24 mouse cellular contexts compared by ENCODE assay signal in genomic region chr13:71565895-71566294, GRCm38 (mm10).
DNase-seq lines count a peak whose midpoint lies in the region; ATAC-seq lines count a peak whose summit lies in the region.
"Had no signal": no experiment of that assay in that cellular context is flagged by ENCODE, and none has a peak within 500 bp of the region (broad histone marks: within the 10 kb centered on the region; RNA-seq: fewer than 3 reads in every experiment).

No protein-coding gene starts in this region.

- H3K4me1 ChIP-seq in kidney, embryonic 15.5 days = 0 out of 2 replicates have a peak, but pooled peaks cover 3% of the 10 kb centered on the region
- H3K4me1 ChIP-seq in megakaryocyte, embryonic 14.5 days = no peaks in the 10 kb centered on the region
- peaks cover 12% of the 10 kb centered on the region for H3K4me1 ChIP-seq in limb, embryonic 11.5 days (ENCODE audit: control insufficient read depth, insufficient read depth, low read length)
- H3K4me1 ChIP-seq in hindbrain, embryonic 16.5 days (ENCODE audit: control insufficient read depth, insufficient read depth, low read depth, low read length) = no peaks in the 10 kb centered on the region
- H3K4me1 ChIP-seq: embryonic facial prominence, embryonic 12.5 days; embryonic facial prominence, embryonic 15.5 days; heart, embryonic 13.5 days had no signal

- no peaks in the 10 kb centered on the region for H3K36me3 ChIP-seq in kidney, embryonic 15.5 days
- no peaks in the 10 kb centered on the region for H3K36me3 ChIP-seq in megakaryocyte, embryonic 14.5 days (replicated peaks; ENCODE audit: low read length)
- no peaks in the 10 kb centered on the region for H3K36me3 ChIP-seq in limb, embryonic 11.5 days (ENCODE audit: control insufficient read depth, insufficient read depth, low read length)
- no peaks in the 10 kb centered on the region for H3K36me3 ChIP-seq in hindbrain, embryonic 16.5 days (ENCODE audit: control insufficient read depth, insufficient read depth, low read length)
- H3K36me3 ChIP-seq: embryonic facial prominence, embryonic 12.5 days; embryonic facial prominence, embryonic 15.5 days; heart, embryonic 13.5 days had no signal

- no peak overlapping the region for H3K4me2 ChIP-seq in kidney, embryonic 15.5 days
- no peak overlapping the region for H3K4me2 ChIP-seq in limb, embryonic 11.5 days (ENCODE audit: low read depth, severe bottlenecking)
- H3K4me2 ChIP-seq in hindbrain, embryonic 16.5 days (ENCODE audit: low read length) = no peak overlapping the region
- H3K4me2 ChIP-seq: embryonic facial prominence, embryonic 12.5 days; embryonic facial prominence, embryonic 15.5 days; heart, embryonic 13.5 days; hindbrain, embryonic 14.5 days had no signal

- H3K4me3 ChIP-seq in kidney, embryonic 15.5 days (replicated peaks) = no peak overlapping the region
- H3K4me3 ChIP-seq in megakaryocyte, embryonic 14.5 days (replicated peaks) = peak overlapping the region; percentile 42
- H3K4me3 ChIP-seq in limb, embryonic 11.5 days (ENCODE audit: low read depth, low read length) = no peak overlapping the region
- H3K4me3 ChIP-seq in hindbrain, embryonic 16.5 days (ENCODE audit: low read length) = no peak overlapping the region
- H3K4me3 ChIP-seq: embryonic facial prominence, embryonic 12.5 days; embryonic facial prominence, embryonic 15.5 days; heart, embryonic 13.5 days had no signal

- DNase-seq in kidney, adult 8-10 months = no peak
- no peak for DNase-seq in limb, embryonic 11.5 days (ENCODE audit: low spot score)
- DNase-seq in mesoderm, embryonic 11.5 days (ENCODE audit: low read depth, low spot score) = peak; percentile 6
- DNase-seq in left cerebral cortex, postnatal 25 days (ENCODE audit: low spot score in 2 of 2) = no peak
- DNase-seq: adrenal gland, adult 2 months; adrenal gland, postnatal 14 days; cerebellum, adult 11 months; cerebellum, adult 2 months; cerebellum, adult 9-11 months; cerebellum, postnatal 25 days; gastrocnemius, postnatal 25 days; heart, adult 18-20 months; heart, postnatal 14 days; heart, postnatal 4 days had no signal

- ATAC-seq in kidney, embryonic 15.5 days (replicated peaks; ENCODE audit: low FRiP score) = peak; percentile 93
- ATAC-seq in megakaryocyte, adult 5-6 weeks (ENCODE audit: poor library complexity, severe bottlenecking) = no peak
- peak; percentile 39; the same call in 1 of the 2 replicates for ATAC-seq in limb, embryonic 11.5 days (ENCODE audit: insufficient number of reproducible peaks, low FRiP score, low TSS enrichment, low read depth)
- no peak for ATAC-seq in hindbrain, embryonic 16.5 days
- ATAC-seq: CD4-positive, CD25-positive, alpha-beta regulatory T cell, adult 4 months; forebrain, embryonic 14.5 days had no signal

- no peak overlapping the region for H3K27ac ChIP-seq in kidney, embryonic 15.5 days
- no peak overlapping the region for H3K27ac ChIP-seq in limb, embryonic 11.5 days (replicated peaks; ENCODE audit: low read depth, low read length)
- no peak overlapping the region for H3K27ac ChIP-seq in hindbrain, embryonic 16.5 days (ENCODE audit: low read depth, low read length)
- H3K27ac ChIP-seq: embryonic facial prominence, embryonic 12.5 days; embryonic facial prominence, embryonic 15.5 days; heart, embryonic 13.5 days; hindbrain, embryonic 14.5 days had no signal

- no peaks in the 10 kb centered on the region for H3K9me3 ChIP-seq in kidney, embryonic 15.5 days (replicated peaks)
- peaks cover 40% of the 10 kb centered on the region for H3K9me3 ChIP-seq in megakaryocyte, embryonic 14.5 days
- no peaks in the 10 kb centered on the region; the same call in 1 of the 2 replicates for H3K9me3 ChIP-seq in limb, embryonic 11.5 days (ENCODE audit: control insufficient read depth, low read length)
- H3K9me3 ChIP-seq in hindbrain, embryonic 16.5 days (ENCODE audit: control insufficient read depth, low read length) = no peaks in the 10 kb centered on the region
- H3K9me3 ChIP-seq: embryonic facial prominence, embryonic 12.5 days; embryonic facial prominence, embryonic 15.5 days; heart, embryonic 13.5 days had no signal

- intact Hi-C loops in left cerebral cortex, postnatal 25 days (cut with DNase I) = no loop called here

- H3K27me3 ChIP-seq in kidney, embryonic 15.5 days = no peaks in the 10 kb centered on the region
- no peaks in the 10 kb centered on the region for H3K27me3 ChIP-seq in megakaryocyte, embryonic 14.5 days (replicated peaks)
- H3K27me3 ChIP-seq in limb, embryonic 11.5 days (ENCODE audit: control insufficient read depth, insufficient read depth, low read length) = peaks cover 3% of the 10 kb centered on the region; the same call in 1 of the 2 replicates
- no peaks in the 10 kb centered on the region for H3K27me3 ChIP-seq in hindbrain, embryonic 16.5 days (replicated peaks; ENCODE audit: control insufficient read depth, insufficient read depth, low read length)
- H3K27me3 ChIP-seq: embryonic facial prominence, embryonic 12.5 days; embryonic facial prominence, embryonic 15.5 days; heart, embryonic 13.5 days had no signal

- WGBS in kidney, embryonic 15.5 days = 27% methylated on average over 6 of the region's 6 CpGs
- 44% methylated on average over 6 of the region's 6 CpGs for whole genome bisulfite sequencing in limb, embryonic 11.5 days
- 81% methylated on average over 6 of the region's 6 CpGs for WGBS in hindbrain, embryonic 16.5 days

- no peak overlapping the region for H3K9ac ChIP-seq in kidney, embryonic 15.5 days
- no peak overlapping the region for H3K9ac ChIP-seq in limb, embryonic 11.5 days (ENCODE audit: low read length)
- H3K9ac ChIP-seq in hindbrain, embryonic 16.5 days (ENCODE audit: low read depth, low read length) = no peak overlapping the region
- H3K9ac ChIP-seq: embryonic facial prominence, embryonic 12.5 days; embryonic facial prominence, embryonic 15.5 days; heart, embryonic 13.5 days; hindbrain, embryonic 14.5 days had no signal

Comparison
In these comparisons a context has a peak if more than half of its experiments do, and no peak if none do; other contexts are left out.
1. ATAC-seq: peak in kidney, embryonic 15.5 days (single experiment) and limb, embryonic 11.5 days (single experiment); none in megakaryocyte, adult 5-6 weeks (single experiment) and hindbrain, embryonic 16.5 days (single experiment).